Mouse (Mus musculus) olfactory bulb, adult 2 months (tissue): ENCODE data around the gene Efcab10.

ENCODE experiments used
- CTCF ChIP-seq: fragments of 200-500 bp; IDR thresholded peaks from 2 replicates; pipeline ENCODE4 v1.5.1; 2012; ENCODE audit warnings: low read depth, mild to moderate bottlenecking, low read length, moderate library complexity; ENCODE audit not compliant: insufficient read depth
- POLR2A ChIP-seq: fragments of 200-500 bp; IDR thresholded peaks from 2 replicates; pipeline ENCODE4 v1.6.1; 2012; ENCODE audit warnings: mild to moderate bottlenecking, low read depth, low read length, moderate library complexity; ENCODE audit not compliant: insufficient read depth

DNA sequence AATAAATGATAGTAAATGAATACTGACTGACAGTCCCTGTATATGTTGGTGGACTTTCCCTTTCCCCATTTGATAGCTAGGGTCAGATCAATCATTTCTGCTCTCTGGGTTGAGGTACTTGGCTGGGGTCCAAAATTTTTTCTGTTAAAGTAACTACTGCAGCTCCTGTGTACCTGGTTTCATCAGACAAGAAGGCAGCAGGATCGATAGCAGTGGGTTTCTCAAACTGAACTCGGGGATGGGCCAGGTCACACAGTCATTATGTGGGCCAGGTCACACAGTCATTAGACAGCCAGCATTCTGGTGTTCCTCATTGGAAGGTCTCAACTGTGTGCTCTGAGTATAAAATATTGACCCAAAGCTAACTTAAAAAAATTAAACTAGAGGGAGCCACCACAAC is 33.1 kb downstream of the Efcab10 start:
- TF ChIP-seq CTCF: no peak
- TF ChIP-seq POLR2A: no peak
